Mouse (Mus musculus) brain, embryonic 14.5 days (tissue): ENCODE data around the gene Nanog.

Experiments used
- CTCF ChIP-seq: fragments of 200-500 bp; IDR thresholded peaks from 2 replicates; pipeline ENCODE4 v1.5.1; 2012; ENCODE audit warnings: inconsistent platforms, mild to moderate bottlenecking, moderate library complexity, borderline replicate concordance; ENCODE audit not compliant: insufficient read depth, insufficient read length; ENCODE audit errors: extremely low read depth
- POLR2A ChIP-seq: fragments of 200-500 bp; IDR thresholded peaks from 2 replicates; pipeline ENCODE4 v1.6.1; 2012; ENCODE audit warnings: mild to moderate bottlenecking, inconsistent platforms, borderline replicate concordance; ENCODE audit not compliant: poor library complexity, insufficient read depth, insufficient read length, severe bottlenecking; ENCODE audit errors: extremely low read depth

DNA sequence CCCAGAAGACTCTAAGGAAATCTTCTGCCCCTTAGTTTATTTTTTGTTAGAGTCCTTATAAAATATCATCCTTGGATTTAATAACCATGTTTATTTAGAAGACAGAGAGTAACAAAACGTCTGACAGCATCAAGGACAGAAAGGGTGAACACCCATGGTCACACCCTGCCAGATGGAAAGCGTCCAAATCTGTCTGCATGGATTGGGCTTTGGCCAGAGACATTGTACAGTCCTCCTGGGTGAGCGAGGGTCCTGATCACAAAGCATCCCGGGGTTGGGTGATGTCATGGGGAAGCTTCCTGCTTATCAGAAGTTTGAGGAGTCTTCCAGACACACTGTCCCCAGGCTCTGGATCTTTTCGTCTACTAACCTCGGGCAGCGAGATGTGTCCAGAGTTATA, 41.4 kb upstream of the Nanog start:
- TF ChIP-seq POLR2A (no peak), CTCF (no peak)
